Mouse (Mus musculus) kidney, adult 2 months (tissue): ENCODE data around the gene Rnasel.

Source experiments
- CTCF ChIP-seq: fragments of 200-500 bp; conservative IDR thresholded peaks from 2 replicates; pipeline ENCODE4 v1.5.1; 2011; ENCODE audit warnings: low read depth, mild to moderate bottlenecking, control low read depth, low read length, moderate library complexity, mixed read lengths; ENCODE audit not compliant: insufficient read depth, insufficient read length
- POLR2A ChIP-seq: fragments of 200-500 bp; IDR thresholded peaks from one replicate; pipeline ENCODE4 v1.6.1; 2011; ENCODE audit warnings: low read depth, low read length, control low read depth

DNA sequence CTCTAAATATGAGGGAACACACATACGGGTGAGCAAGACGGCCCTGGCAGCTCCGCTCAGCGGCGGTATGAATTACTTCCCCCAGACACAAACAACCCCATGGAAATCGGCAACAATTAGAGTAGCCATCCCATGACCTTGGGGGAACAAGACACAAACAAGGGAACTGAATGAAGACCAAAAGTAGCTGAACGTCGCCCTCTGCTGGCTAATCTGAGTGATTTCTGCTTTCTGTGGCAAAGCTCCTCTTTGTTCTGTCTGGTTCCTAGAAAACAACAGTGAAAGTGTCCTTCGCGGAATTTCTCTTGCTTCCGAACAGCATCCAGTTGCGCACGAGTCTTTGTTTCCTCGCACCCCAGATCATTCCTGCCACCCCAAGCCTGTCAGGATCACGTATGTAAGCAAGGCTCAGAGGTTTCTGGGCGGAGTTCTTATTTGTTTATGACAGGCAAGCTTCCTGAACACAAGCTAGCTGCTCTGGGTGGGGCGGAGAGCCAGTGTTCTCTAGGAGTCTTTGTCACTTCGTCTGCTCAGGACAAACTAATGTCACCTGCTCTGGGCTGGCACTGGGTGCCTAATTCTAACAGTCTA lies at the start of gene Rnasel:
- TF ChIP-seq POLR2A (no peak), CTCF (peak; percentile 69)
